Mouse (Mus musculus) testis, postnatal 14 days (tissue): ENCODE measurements at regions not wholly inside any gene's neighbourhood (a gene's known extent, or its start where the extent isn't known, plus 50 kb on each side); places are given as distances from the start of the nearest gene placed in this dataset.

Experiments used
- DNase-seq: peaks from one replicate; pipeline ENCODE4 v3.0.0; 2021; ENCODE audit warnings: low spot score

DNA sequence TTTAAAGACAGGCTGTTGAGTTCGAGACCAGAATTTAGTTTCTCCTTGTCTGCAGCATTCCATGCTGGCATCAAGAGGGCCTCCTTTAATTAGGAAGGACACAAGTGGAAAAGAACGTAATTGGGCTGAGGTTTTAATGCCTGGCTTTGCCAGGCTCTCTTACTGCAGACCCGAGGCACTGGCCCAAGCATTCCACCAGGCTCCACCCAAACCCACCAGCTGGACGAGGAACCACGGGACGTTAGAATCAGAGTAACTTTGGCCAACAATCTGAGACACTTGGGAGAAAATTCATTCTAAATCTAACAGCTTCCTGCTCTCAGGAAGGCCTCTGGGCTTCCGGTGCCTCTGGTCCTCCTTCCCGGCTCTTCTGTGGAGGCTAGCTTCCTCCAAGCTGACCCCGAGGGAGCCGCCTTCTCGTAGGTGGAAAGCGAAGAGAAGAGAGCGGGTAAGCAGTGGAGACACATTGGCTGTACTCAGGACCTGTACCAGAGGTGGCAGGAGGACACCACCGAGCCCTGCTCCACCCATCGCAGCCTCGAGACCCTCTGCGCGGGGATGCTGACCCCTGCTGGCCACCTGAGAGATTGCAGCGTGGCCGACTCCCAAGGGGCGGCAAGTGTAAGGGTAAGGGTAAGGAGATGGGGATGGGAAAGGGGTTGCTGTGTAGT is 105.5 kb downstream of the Tmem17 start:
- peak; percentile 83 for DNase-seq

- no peak for DNase-seq
Measured at GRCm38 (mm10) chr11:22620912-22621705, 109.2 kb downstream of the Tmem17 start.

GRCm38 (mm10) chr11:22621868-22622267 is 110.0 kb downstream of the Tmem17 start:
- DNase-seq: no peak

GRCm38 (mm10) chr11:22622496-22622997 is 110.7 kb downstream of the Tmem17 start:
- DNase-seq: no peak

DNA sequence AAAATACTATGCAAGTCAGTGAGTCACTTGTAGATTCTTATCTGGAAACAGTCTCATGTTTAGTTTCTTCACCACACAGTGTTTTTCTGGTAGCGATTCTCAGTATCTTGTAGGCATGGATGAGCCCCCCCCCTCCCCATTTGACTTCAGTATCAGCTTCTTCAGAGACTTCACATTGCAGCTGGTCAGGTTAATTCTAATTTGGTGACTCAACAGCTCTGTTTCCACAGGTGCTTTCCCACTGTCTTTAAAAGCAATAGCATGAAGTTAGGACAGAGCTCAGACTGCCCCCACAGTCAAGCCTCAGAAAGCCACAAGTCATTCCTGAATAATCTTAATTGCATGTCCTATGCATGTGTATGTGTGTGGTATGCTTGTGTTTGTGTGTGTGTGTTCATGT is 114.5 kb downstream of the Tmem17 start:
- no peak for DNase-seq

GRCm38 (mm10) chr11:22628497-22628896 is 116.6 kb downstream of the Tmem17 start:
- no peak for DNase-seq

DNA sequence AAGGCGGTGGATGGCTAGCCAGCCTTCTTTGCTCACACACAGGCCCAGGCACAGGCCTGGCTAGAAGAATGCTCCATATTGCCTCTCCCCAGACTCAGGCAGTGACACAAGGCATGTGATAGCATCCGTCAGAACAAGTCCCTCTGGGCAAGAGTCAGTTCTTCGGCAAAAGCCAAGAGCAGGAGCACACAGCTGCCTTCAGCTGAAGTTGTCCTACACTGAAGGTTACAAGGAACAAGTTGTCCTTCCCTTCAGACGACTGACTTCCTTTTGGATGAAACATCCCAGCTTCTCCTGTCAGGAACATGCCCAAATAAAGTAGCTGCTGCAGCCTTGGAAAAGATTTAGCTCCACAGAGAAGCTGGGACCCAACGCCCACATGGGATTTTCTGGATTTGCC is 117.1 kb downstream of the Tmem17 start:
- DNase-seq: peak; percentile 57

DNA sequence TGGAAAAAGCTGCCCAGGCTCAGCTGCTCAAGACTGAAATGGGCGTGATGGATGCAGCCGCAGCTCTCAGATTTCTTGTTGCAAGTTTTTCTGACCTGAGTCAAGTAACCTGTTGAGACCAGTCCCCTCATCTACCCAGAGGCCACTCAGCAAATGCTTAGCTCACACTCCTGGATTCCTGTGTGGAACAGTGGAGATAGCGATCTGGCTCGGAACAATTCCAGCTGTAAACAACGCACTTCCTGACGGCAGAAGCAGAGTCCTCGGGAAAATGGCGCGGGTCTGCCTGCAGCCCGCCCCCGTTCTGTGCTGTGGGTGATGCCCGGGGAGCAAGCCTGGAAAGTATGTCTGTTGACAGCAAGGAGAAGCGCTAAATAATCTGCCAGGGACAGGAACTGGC is 117.7 kb downstream of the Tmem17 start:
- peak; percentile 57 for DNase-seq

GRCm38 (mm10) chr11:22629991-22630390 is 118.1 kb downstream of the Tmem17 start:
- no peak for DNase-seq

DNA sequence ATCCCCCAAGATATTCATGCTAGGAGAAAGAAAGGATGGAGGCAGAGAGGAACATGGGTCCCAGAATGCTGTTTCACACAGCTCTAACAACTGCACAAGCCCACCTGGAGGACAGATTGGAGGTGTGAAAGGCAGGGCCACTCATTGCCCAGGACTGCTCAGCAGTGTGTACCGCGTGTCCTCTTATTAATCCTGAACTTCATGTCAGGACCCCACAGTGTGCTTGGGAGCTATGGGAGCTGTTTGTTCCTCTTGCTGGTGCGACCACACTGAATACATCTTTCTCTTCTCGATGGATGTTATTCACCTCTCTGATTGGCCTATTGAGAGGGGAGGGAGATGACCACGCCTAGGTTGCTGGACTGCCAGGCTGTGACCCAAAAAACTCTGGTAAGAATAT is 119.1 kb downstream of the Tmem17 start:
- no peak for DNase-seq

GRCm38 (mm10) chr11:22631606-22632313 is 119.9 kb downstream of the Tmem17 start:
- no peak for DNase-seq

DNA sequence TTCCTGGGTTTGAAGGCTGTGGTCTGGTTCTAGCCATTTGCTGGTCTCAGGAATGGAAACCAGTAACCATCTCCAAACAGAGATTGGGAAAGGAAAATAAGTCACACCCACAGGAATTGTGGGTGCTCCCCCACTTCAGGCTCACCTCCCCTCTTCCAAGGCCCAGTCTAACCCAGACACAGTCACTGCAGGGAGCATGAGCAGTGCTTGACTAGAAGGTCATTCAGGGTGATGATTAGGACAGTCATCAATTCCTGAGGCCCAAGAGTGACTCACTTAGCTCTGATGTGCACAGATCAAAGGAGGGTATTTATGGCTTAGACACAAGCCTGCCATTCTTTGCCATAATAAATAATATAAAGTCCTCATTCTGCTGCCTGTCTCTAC is 120.4 kb downstream of the Tmem17 start:
- DNase-seq: no peak

GRCm38 (mm10) chr11:22632988-22633387 is 121.1 kb downstream of the Tmem17 start:
- DNase-seq: peak; percentile 44

- DNase-seq: no peak
Measured at GRCm38 (mm10) chr11:22633961-22634360, 122.1 kb downstream of the Tmem17 start.

DNA sequence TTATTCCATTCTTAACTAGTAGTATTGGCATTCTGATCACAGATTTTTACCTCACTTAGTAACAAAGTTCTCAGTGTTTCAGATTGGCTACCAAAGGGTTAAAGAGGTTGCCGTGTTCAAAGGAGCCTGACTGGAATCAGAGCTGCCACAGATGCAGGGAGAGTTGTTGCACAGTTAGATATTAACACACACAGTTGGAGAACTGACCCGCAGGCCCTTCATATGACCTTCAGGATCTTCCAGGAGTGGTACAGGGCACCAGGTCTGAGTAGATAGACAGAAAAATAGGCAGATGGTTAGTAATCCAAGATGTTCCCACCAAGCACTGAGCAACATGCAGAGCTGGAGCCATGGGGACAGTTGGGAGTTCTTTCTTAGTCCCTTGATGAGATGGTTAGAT is 123.1 kb downstream of the Tmem17 start:
- DNase-seq: no peak

GRCm38 (mm10) chr11:22636321-22636720 is 124.4 kb downstream of the Tmem17 start:
- no peak for DNase-seq

- no peak for DNase-seq
Measured at GRCm38 (mm10) chr11:22636761-22637557, 125.1 kb downstream of the Tmem17 start.

DNA sequence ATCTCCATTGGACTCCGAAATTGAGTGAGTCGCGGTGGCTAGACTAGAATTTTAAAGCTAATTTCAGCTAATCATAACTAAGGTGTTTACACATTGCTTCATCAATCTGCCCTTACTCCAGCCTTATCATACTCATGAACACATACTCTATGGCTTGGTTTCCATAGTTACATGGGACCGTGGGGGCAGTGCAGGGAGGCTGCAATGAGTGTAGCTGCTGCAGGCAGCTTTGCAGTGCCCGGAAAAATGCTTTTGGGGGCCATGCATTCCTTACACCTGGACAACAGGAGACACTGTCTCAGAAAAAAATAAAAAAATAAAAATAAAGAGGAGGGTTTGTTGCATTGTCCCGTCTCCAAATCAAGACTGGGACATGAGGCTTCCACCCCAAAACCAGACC is 126.3 kb downstream of the Tmem17 start:
- DNase-seq: no peak

DNA sequence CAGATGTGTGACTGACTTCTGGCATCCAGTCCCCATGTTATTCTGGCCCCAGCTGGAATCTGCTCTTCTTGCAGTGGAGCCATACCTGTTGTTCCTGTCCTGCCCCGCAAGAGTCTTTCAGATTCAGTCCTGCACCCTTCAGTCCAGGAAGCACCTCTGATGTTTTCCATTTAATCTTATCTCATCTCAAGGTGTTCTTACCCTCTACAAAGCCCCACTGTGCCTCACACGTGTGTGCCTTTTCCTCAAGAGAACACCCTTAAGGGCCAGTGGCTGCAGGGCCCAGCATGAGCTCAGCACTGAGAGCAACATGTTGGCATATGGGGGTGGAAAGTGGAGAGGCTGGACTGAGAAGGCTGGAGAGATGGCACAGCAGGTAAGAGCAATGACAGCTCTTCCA is 126.8 kb downstream of the Tmem17 start:
- no peak for DNase-seq

DNA sequence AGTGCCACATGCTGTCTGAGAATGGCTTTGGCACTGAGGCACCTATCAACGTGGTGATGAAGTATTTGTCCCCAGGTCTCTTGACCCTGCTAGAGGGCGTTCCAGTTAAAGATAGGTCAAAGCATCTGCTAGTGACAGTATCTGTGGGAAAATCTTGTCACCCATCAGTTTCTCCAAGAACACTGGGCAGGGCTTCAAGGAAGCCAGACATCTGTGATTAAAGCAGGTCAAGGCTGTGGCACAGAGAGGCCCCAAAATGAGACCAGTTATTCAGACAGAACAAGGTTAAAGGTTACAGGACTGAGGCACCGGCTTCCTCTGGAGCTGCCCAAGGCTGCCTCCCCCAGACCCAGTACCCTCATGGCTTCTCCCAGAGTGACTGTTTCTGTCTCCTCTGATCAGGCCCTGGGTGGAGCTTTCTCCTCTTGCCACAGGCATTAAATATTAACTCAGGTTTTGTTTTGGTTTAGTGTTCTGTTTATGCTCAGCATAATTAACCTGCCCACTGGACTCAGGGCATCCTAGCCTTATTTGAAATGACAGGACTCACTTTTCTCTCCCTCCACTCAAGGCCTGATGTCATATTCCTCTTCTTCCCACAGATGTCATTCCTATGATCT is 128.6 kb downstream of the Tmem17 start:
- DNase-seq: no peak

GRCm38 (mm10) chr11:22641450-22641849 is 129.6 kb downstream of the Tmem17 start:
- DNase-seq: no peak
